Mouse (Mus musculus) embryonic facial prominence, embryonic 12.5 days (tissue): ENCODE data around the gene Pde2a. TPM values are rescaled to one million over a fixed set of nuclear protein-coding genes. Genes with fewer than 3 reads are reported as not detected.
A peak's percentile ranks its signal among the peaks of the same experiment; 100 is the strongest.

ENCODE experiments used
- ATAC-seq: fragments of 200-750 bp; cut with Nextera tagmentation; 2 replicates; pipeline ENCODE4 v1.8.0; 2017; ENCODE audit not compliant: insufficient number of reproducible peaks, insufficient read depth, low FRiP score, low TSS enrichment
- H3K27ac ChIP-seq: fragments of 300-500 bp; sonication (generic); 2 replicates; pipeline ENCODE4 v1.5.1; 2016; ENCODE audit warnings: mild to moderate bottlenecking
- H3K27me3 ChIP-seq: fragments of 300-500 bp; sonication (generic); 2 replicates; pipeline ENCODE4 v1.6.1; 2016; ENCODE audit warnings: mild to moderate bottlenecking, moderate library complexity
- H3K36me3 ChIP-seq: fragments of 300-500 bp; sonication (generic); 2 replicates; pipeline ENCODE4 v1.6.1; 2016; ENCODE audit warnings: mild to moderate bottlenecking
- H3K4me1 ChIP-seq: fragments of 300-500 bp; sonication (generic); 2 replicates; pipeline ENCODE4 v1.6.1; 2016
- H3K4me2 ChIP-seq: fragments of 300-500 bp; sonication (generic); replicated peaks from 2 replicates; pipeline ENCODE4 v1.6.1; 2016; ENCODE audit warnings: mild to moderate bottlenecking, moderate library complexity
- H3K4me3 ChIP-seq: fragments of 300-500 bp; sonication (generic); 2 replicates; pipeline ENCODE4 v1.5.1; 2016; ENCODE audit warnings: mild to moderate bottlenecking
- H3K9ac ChIP-seq: fragments of 300-500 bp; sonication (generic); 2 replicates; pipeline ENCODE4 v1.6.1; 2016; ENCODE audit warnings: mild to moderate bottlenecking, moderate library complexity
- H3K9me3 ChIP-seq: fragments of 300-500 bp; sonication (generic); 2 replicates; pipeline ENCODE4 v1.6.1; 2016; ENCODE audit warnings: mild to moderate bottlenecking, moderate library complexity
- WGBS: fragments of 180-500 bp; shearing (Covaris S2); methylation state at CpG from one replicate; pipeline ENCODE4 v1.1.7; 2016; 5-methylcytosine and 5-hydroxymethylcytosine counted together
- polyA plus RNA-seq: library from polyadenylated mRNA; unstranded; fragments of >200 nt; fragmentation: Nextera tagmentation; extraction: Ambion mirVana; gene quantifications from 2 replicates; pipeline ENCODE4 v1.2.1, GENCODE M21; 2016

The Pde2a gene
- polyA plus RNA-seq, 1 experiment from 2014 or later = 20.4 TPM

- WGBS = 10% methylated on average over 2 of the region's 2 CpGs
- Histone ChIP-seq H3K9ac (no peak overlapping the region), H3K4me3 (no peak overlapping the region), H3K4me2 (no peak overlapping the region), H3K36me3 (no peaks in the 10 kb centered on the region), H3K4me1 (no peaks in the 10 kb centered on the region), H3K27ac (no peak overlapping the region), H3K27me3 (no peaks in the 10 kb centered on the region; the same call in 1 of the 2 replicates), H3K9me3 (no peaks in the 10 kb centered on the region)
- no peak for ATAC-seq
Measured at GRCm38 (mm10) chr7:101427736-101428135, 6.2 kb downstream of the Pde2a start.

GRCm38 (mm10) chr7:101435038-101435437, 13.5 kb downstream of the Pde2a start:
- Histone ChIP-seq H3K9me3 (no peaks in the 10 kb centered on the region), H3K27me3 (no peaks in the 10 kb centered on the region), H3K9ac (no peak overlapping the region), H3K4me2 (no peak overlapping the region), H3K4me3 (no peak overlapping the region), H3K4me1 (no peaks in the 10 kb centered on the region), H3K27ac (no peak overlapping the region), H3K36me3 (no peaks in the 10 kb centered on the region)
- 59% methylated on average over 6 of the region's 6 CpGs for WGBS
- ATAC-seq = no peak

GRCm38 (mm10) chr7:101437876-101438275, 16.4 kb downstream of the Pde2a start:
- H3K36me3 ChIP-seq = no peaks in the 10 kb centered on the region
- H3K4me3 ChIP-seq = no peak overlapping the region
- WGBS = 7% methylated on average over 1 of the region's 1 CpGs
- ATAC-seq = no peak
- no peak overlapping the region for H3K27ac ChIP-seq
- no peaks in the 10 kb centered on the region for H3K4me1 ChIP-seq
- no peak overlapping the region for H3K9ac ChIP-seq
- no peak overlapping the region for H3K4me2 ChIP-seq
- H3K9me3 ChIP-seq = no peaks in the 10 kb centered on the region
- H3K27me3 ChIP-seq = no peaks in the 10 kb centered on the region

- Histone ChIP-seq H3K36me3 (no peaks in the 10 kb centered on the region), H3K4me1 (no peaks in the 10 kb centered on the region), H3K9ac (no peak overlapping the region), H3K27ac (no peak overlapping the region), H3K9me3 (no peaks in the 10 kb centered on the region), H3K4me2 (no peak overlapping the region), H3K4me3 (no peak overlapping the region), H3K27me3 (peaks cover 7% of the 10 kb centered on the region; the same call in 1 of the 2 replicates)
- ATAC-seq = no peak
- WGBS = 62% methylated on average over 10 of the region's 10 CpGs
Measured at GRCm38 (mm10) chr7:101443093-101443492, 21.6 kb downstream of the Pde2a start.

GRCm38 (mm10) chr7:101444211-101444610, 22.7 kb downstream of the Pde2a start:
- H3K9ac ChIP-seq = no peak overlapping the region
- 76% methylated on average over 4 of the region's 4 CpGs for WGBS
- ATAC-seq = no peak

GRCm38 (mm10) chr7:101449855-101450254, 28.4 kb downstream of the Pde2a start:
- Histone ChIP-seq H3K9ac (no peak overlapping the region), H3K36me3 (no peaks in the 10 kb centered on the region), H3K9me3 (no peaks in the 10 kb centered on the region), H3K4me1 (no peaks in the 10 kb centered on the region), H3K4me3 (no peak overlapping the region), H3K27me3 (peaks cover 38% of the 10 kb centered on the region), H3K27ac (no peak overlapping the region), H3K4me2 (no peak overlapping the region; the same call in 1 of the 2 replicates)
- WGBS = 52% methylated on average over 3 of the region's 3 CpGs
- ATAC-seq = no peak

More at GRCm38 (mm10) chr7:101444211-101444610, 22.7 kb downstream of the Pde2a start:
- Histone ChIP-seq H3K4me1 (no peaks in the 10 kb centered on the region), H3K9me3 (no peaks in the 10 kb centered on the region), H3K4me2 (no peak overlapping the region), H3K36me3 (no peaks in the 10 kb centered on the region), H3K27ac (no peak overlapping the region), H3K27me3 (peaks cover 7% of the 10 kb centered on the region; the same call in 1 of the 2 replicates), H3K4me3 (no peak overlapping the region)

- Histone ChIP-seq H3K27me3 (peaks cover 44% of the 10 kb centered on the region), H3K4me3 (peak overlapping the region; percentile 47), H3K4me2 (peak overlapping the region; percentile 96), H3K9me3 (no peaks in the 10 kb centered on the region), H3K4me1 (no peaks in the 10 kb centered on the region), H3K27ac (no peak overlapping the region), H3K9ac (peak overlapping the region; percentile 49), H3K36me3 (no peaks in the 10 kb centered on the region)
- peak; percentile 65 for ATAC-seq
- under 1% methylated on average over 68 of the region's 68 CpGs for WGBS
Measured at GRCm38 (mm10) chr7:101450422-101451401, 29.2 kb downstream of the Pde2a start.

- Histone ChIP-seq H3K4me1 (0 out of 2 replicates have a peak, but pooled peaks cover 3% of the 10 kb centered on the region), H3K27me3 (peaks cover 44% of the 10 kb centered on the region), H3K9me3 (no peaks in the 10 kb centered on the region), H3K27ac (no peak overlapping the region), H3K9ac (no peak overlapping the region), H3K4me3 (no peak overlapping the region), H3K4me2 (no peak overlapping the region), H3K36me3 (no peaks in the 10 kb centered on the region)
- ATAC-seq = no peak
- 81% methylated on average over 3 of the region's 3 CpGs for WGBS
Measured at GRCm38 (mm10) chr7:101452669-101453068, 31.2 kb downstream of the Pde2a start.

- Histone ChIP-seq H3K4me3 (no peak overlapping the region), H3K27me3 (peaks cover 47% of the 10 kb centered on the region)
Measured at GRCm38 (mm10) chr7:101453296-101453695, 31.8 kb downstream of the Pde2a start.

GRCm38 (mm10) chr7:101453725-101454124, 32.2 kb downstream of the Pde2a start:
- Histone ChIP-seq H3K9ac (no peak overlapping the region), H3K36me3 (no peaks in the 10 kb centered on the region), H3K4me1 (0 out of 2 replicates have a peak, but pooled peaks cover 3% of the 10 kb centered on the region), H3K9me3 (no peaks in the 10 kb centered on the region), H3K27ac (no peak overlapping the region), H3K27me3 (peaks cover 47% of the 10 kb centered on the region), H3K4me3 (no peak overlapping the region), H3K4me2 (no peak overlapping the region)
- 23% methylated on average over 8 of the region's 8 CpGs for WGBS
- ATAC-seq = no peak

More at GRCm38 (mm10) chr7:101453296-101453695, 31.8 kb downstream of the Pde2a start:
- 86% methylated on average over 3 of the region's 3 CpGs for WGBS
- Histone ChIP-seq H3K4me1 (0 out of 2 replicates have a peak, but pooled peaks cover 3% of the 10 kb centered on the region), H3K4me2 (no peak overlapping the region), H3K9me3 (no peaks in the 10 kb centered on the region), H3K9ac (no peak overlapping the region), H3K36me3 (no peaks in the 10 kb centered on the region), H3K27ac (no peak overlapping the region)
- no peak for ATAC-seq

- ATAC-seq = no peak
- Histone ChIP-seq H3K4me3 (no peak overlapping the region), H3K9ac (no peak overlapping the region), H3K36me3 (no peaks in the 10 kb centered on the region), H3K9me3 (no peaks in the 10 kb centered on the region), H3K4me2 (no peak overlapping the region), H3K27me3 (peaks cover 47% of the 10 kb centered on the region), H3K27ac (no peak overlapping the region), H3K4me1 (0 out of 2 replicates have a peak, but pooled peaks cover 3% of the 10 kb centered on the region)
- WGBS = 86% methylated on average over 9 of the region's 9 CpGs
Measured at GRCm38 (mm10) chr7:101454479-101454878, 33.0 kb downstream of the Pde2a start.

- H3K4me3 ChIP-seq = no peak overlapping the region
- no peaks in the 10 kb centered on the region for H3K9me3 ChIP-seq
- no peak overlapping the region for H3K4me2 ChIP-seq
- peaks cover 3% of the 10 kb centered on the region; the same call in 1 of the 2 replicates for H3K4me1 ChIP-seq
- peaks cover 47% of the 10 kb centered on the region for H3K27me3 ChIP-seq
- H3K9ac ChIP-seq = no peak overlapping the region
- 77% methylated on average over 6 of the region's 6 CpGs for WGBS
- no peak for ATAC-seq
- H3K27ac ChIP-seq = no peak overlapping the region
- H3K36me3 ChIP-seq = no peaks in the 10 kb centered on the region
Measured at GRCm38 (mm10) chr7:101455141-101455540, 33.6 kb downstream of the Pde2a start.
